Mouse (Mus musculus) limb, embryonic 13.5 days (tissue): ENCODE results near the gene Kctd3. TPM values are rescaled to one million over a fixed set of nuclear protein-coding genes. Genes with fewer than 3 reads are reported as not detected.

ENCODE experiments used
- ATAC-seq: fragments of 200-750 bp; cut with Nextera tagmentation; 2 replicates; pipeline ENCODE4 v1.8.0; 2017; ENCODE audit warnings: low read depth, moderate number of reproducible peaks, moderate TSS enrichment; ENCODE audit not compliant: low FRiP score
- H3K27ac ChIP-seq: fragments of 300-500 bp; sonication (generic); 2 replicates; pipeline ENCODE4 v1.5.1; 2015; ENCODE audit warnings: inconsistent platforms, mild to moderate bottlenecking, moderate library complexity
- H3K27me3 ChIP-seq: fragments of 300-500 bp; sonication (generic); 2 replicates; pipeline ENCODE4 v1.6.1; 2015; ENCODE audit warnings: mild to moderate bottlenecking, inconsistent platforms
- H3K36me3 ChIP-seq: fragments of 300-500 bp; sonication (generic); 2 replicates; pipeline ENCODE4 v1.6.1; 2015; ENCODE audit warnings: inconsistent platforms, mild to moderate bottlenecking, moderate library complexity
- H3K4me1 ChIP-seq: fragments of 300-500 bp; sonication (generic); 2 replicates; pipeline ENCODE4 v1.6.1; 2015; ENCODE audit warnings: inconsistent platforms
- H3K4me2 ChIP-seq: fragments of 300-500 bp; sonication (generic); replicated peaks from 2 replicates; pipeline ENCODE4 v1.6.1; 2015; ENCODE audit warnings: inconsistent platforms, mild to moderate bottlenecking, moderate library complexity
- H3K4me3 ChIP-seq: fragments of 300-500 bp; sonication (generic); 2 replicates; pipeline ENCODE4 v1.5.1; 2015; ENCODE audit warnings: moderate library complexity, mild to moderate bottlenecking, inconsistent platforms
- H3K9ac ChIP-seq: fragments of 300-500 bp; sonication (generic); 2 replicates; pipeline ENCODE4 v1.6.1; 2015; ENCODE audit warnings: mild to moderate bottlenecking, inconsistent platforms
- H3K9me3 ChIP-seq: fragments of 300-500 bp; sonication (generic); 2 replicates; pipeline ENCODE4 v1.6.1; 2016; ENCODE audit warnings: inconsistent platforms
- WGBS: fragments of 180-500 bp; shearing (Covaris S2); methylation state at CpG from one replicate; pipeline ENCODE4 v1.1.7; 2015; 5-methylcytosine and 5-hydroxymethylcytosine counted together
- polyA plus RNA-seq: library from polyadenylated mRNA; unstranded; fragments of >200 nt; fragmentation: Nextera tagmentation; extraction: Ambion mirVana; gene quantifications from 2 replicates; pipeline ENCODE4 v1.2.1, GENCODE M21; 2015

Gene Kctd3
- polyA plus RNA-seq, 1 experiment from 2014 or later: 33.4 TPM

- H3K27ac ChIP-seq: no peak overlapping the region
- H3K4me2 ChIP-seq: no peak overlapping the region
- no peak overlapping the region for H3K4me3 ChIP-seq
- 0 out of 2 replicates have a peak, but pooled peaks cover 11% of the 10 kb centered on the region for H3K4me1 ChIP-seq
- H3K9me3 ChIP-seq: no peaks in the 10 kb centered on the region
- H3K36me3 ChIP-seq: no peaks in the 10 kb centered on the region
- WGBS: 61% methylated on average over 5 of the region's 5 CpGs
- H3K27me3 ChIP-seq: no peaks in the 10 kb centered on the region
- ATAC-seq: no peak
- no peak overlapping the region for H3K9ac ChIP-seq
These were observed 59.8 kb downstream of the Kctd3 start for GRCm38 (mm10) chr1:188947794-188948193.

GRCm38 (mm10) chr1:188946849-188947248 lies 60.8 kb downstream of the Kctd3 start:
- ATAC-seq: no peak
- Histone ChIP-seq H3K4me3 (no peak overlapping the region), H3K36me3 (no peaks in the 10 kb centered on the region), H3K9me3 (no peaks in the 10 kb centered on the region), H3K4me2 (no peak overlapping the region), H3K27me3 (no peaks in the 10 kb centered on the region), H3K27ac (no peak overlapping the region), H3K4me1 (0 out of 2 replicates have a peak, but pooled peaks cover 11% of the 10 kb centered on the region), H3K9ac (no peak overlapping the region)
- WGBS: 84% methylated on average over 11 of the region's 11 CpGs

- H3K4me3 ChIP-seq: no peak overlapping the region
- no peak overlapping the region for H3K9ac ChIP-seq
- no peak for ATAC-seq
- WGBS: 13% methylated on average over 8 of the region's 8 CpGs
- H3K4me1 ChIP-seq: 0 out of 2 replicates have a peak, but pooled peaks cover 11% of the 10 kb centered on the region
- no peaks in the 10 kb centered on the region for H3K27me3 ChIP-seq
- no peak overlapping the region for H3K27ac ChIP-seq
- H3K9me3 ChIP-seq: no peaks in the 10 kb centered on the region
- no peaks in the 10 kb centered on the region for H3K36me3 ChIP-seq
- H3K4me2 ChIP-seq: no peak overlapping the region
These were observed 62.3 kb downstream of the Kctd3 start for GRCm38 (mm10) chr1:188945326-188945725.

GRCm38 (mm10) chr1:188937246-188937780 lies 70.3 kb downstream of the Kctd3 start:
- Histone ChIP-seq H3K27me3 (no peaks in the 10 kb centered on the region), H3K4me3 (no peak overlapping the region), H3K9me3 (no peaks in the 10 kb centered on the region), H3K4me1 (peaks cover 9% of the 10 kb centered on the region), H3K27ac (no peak overlapping the region), H3K4me2 (no peak overlapping the region), H3K36me3 (no peaks in the 10 kb centered on the region), H3K9ac (no peak overlapping the region)
- 51% methylated on average over 14 of the region's 14 CpGs for WGBS
- no peak for ATAC-seq
